Mouse (Mus musculus) kidney, adult 8-10 months (tissue): ENCODE measurements around the gene Olfr1454.

Experiments used
- DNase-seq, 2 experiments: peaks; one replicate each; pipeline ENCODE4 v3.0.0; 2022

Gene Olfr1454

DNA sequence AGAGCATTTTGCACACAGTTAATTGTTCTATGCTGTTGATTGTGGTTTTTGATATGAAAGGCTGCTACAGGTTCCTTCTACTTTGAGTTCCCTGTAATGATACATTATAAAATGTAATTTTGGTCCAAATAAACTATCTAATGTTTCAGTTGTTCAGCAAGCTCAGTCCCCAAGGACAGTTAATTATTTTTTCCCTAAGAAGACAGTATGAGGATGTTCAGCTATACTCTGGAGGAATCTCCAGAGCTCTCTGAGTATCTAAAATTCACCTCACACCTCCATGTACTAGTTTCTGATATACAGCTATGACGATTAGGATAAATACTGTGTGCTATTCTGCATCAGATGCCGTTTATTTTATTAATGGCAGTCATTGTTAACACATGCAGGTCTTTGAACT is at the start of gene Olfr1454:
Gene Olfr1454 (plus strand): TSS at position 301 of the 400 bp plus-strand sequence.
- DNase-seq: no peak

DNA sequence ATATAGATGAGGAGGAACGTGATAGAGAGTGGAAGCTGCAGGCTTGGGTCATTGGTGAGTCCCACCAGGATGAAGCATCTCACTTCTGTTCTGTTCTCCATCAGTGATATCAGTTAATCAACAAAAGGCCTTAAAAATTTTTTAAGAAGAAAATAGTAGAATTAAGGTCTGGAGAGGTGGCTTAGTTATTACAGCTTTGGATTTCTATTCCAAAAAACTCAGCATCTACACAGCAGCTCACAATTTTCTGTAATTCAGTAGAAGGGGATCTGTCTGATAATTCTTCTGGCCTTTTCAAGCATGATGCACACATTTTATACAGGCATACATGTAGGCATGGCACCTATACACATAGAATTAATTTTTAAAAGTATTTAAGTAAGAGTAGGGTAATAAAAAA is 32.2 kb upstream of the Olfr1454 start, which contains the start of gene Olfr1453:
Gene Olfr1453 (minus strand): TSS at position 101 of the 400 bp plus-strand sequence.
- DNase-seq: no peak

DNA sequence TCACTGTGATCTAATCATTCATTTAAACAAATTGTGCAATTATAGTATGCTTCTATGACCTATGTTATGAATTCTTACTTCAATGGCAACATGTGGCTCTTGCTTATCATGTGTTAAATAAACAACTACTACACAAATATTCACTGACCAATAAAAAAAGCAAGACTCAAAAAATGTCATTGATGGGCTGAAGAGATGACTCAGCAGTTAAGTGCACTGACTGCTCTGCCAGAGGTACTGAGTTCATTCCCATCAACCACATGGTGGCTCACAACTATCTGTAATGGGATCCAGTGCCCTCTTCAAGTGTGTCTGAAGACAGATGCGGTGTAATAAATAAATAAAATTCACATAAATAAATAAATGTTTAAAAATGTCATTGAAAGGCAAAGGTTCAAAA is 33.5 kb downstream of the Olfr1454 start:
- no peak for DNase-seq

DNA sequence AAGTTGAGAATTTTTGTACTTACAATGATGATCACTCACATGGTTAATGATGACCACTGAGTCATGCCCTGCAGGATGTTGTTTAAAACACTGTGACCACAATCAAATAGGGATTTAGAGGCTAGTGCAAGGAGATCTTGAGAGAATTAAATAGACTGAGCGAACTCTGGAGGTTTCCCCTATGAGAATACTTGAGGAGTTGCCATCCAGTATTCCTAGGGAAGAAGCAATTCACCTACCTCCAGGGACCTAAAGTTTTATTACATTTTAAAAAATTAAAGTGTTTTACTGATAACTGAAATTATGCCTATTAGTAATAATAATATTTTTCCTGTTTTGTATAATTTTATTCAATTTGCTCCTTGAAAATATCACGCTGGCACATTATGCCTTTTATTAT is 37.4 kb downstream of the Olfr1454 start, which contains the start of gene Olfr1457:
Gene Olfr1457 (minus strand): TSS at position 101 of the 400 bp plus-strand sequence.
- no peak for DNase-seq

DNA sequence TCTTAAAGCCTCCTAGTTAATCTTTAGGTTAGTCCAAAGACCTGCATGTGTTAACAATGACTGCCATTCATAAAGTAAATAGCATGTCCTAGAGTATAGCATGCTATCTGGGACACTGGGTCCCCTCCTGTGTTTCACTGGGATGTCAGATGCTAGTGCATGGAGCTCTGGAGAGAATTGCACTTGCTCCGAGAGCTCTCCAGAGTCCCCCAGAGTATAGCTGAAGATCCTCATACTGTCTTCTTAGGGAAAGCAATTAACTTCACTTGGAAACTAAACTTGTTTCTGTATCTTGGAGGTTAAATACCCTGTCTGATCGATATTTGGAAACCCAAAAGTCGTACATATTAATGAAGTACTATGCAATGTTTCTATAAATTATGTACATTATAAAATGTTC is 46.3 kb downstream of the Olfr1454 start, which contains the start of gene Olfr1458:
Gene Olfr1458 (minus strand): TSS at position 101 of the 400 bp plus-strand sequence.
- DNase-seq: no peak
